Mouse (Mus musculus): Measurements from ENCODE around the gene Kif26b.

DNA sequence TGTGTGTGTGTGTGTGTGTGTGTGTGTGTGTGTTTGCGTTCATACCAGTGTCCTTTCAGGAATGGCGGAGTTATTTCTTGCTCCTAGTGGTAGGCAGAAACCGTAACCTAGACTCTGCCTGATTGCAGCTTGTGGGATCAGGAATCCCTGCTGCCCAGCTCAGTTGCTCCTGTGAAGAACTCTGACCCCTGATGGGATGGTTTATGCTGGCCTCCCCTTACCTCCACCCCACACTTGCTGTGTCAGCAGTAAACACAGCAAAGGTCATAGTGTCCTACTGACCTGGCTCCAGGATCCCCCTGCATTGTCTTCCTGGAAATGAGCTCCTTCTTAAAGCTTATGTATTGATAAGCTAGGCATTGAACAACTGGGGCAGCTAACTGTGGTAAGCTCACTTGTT lies 162.8 kb downstream of the Kif26b start:
- no peak for TF ChIP-seq POLR2A (IDR thresholded peaks at IDR 0.05; ENCODE audit: control insufficient read depth, extremely low read depth, insufficient read depth, low read length, poor library complexity)
- TF ChIP-seq CTCF (IDR thresholded peaks at IDR 0.05; ENCODE audit: borderline replicate concordance, control insufficient read depth, extremely low read depth, insufficient read depth, low read length, poor library complexity): no peak
